Mouse (Mus musculus) urinary bladder, adult 18-20 months (tissue): Measurements from ENCODE around the gene Sema4f.

Experiments
- DNase-seq, 2 experiments: peaks; one replicate each; pipeline ENCODE4 v3.0.0; 2022; ENCODE audit warnings: low spot score in 2 of 2, mixed read lengths in 2 of 2

Gene Sema4f

DNA sequence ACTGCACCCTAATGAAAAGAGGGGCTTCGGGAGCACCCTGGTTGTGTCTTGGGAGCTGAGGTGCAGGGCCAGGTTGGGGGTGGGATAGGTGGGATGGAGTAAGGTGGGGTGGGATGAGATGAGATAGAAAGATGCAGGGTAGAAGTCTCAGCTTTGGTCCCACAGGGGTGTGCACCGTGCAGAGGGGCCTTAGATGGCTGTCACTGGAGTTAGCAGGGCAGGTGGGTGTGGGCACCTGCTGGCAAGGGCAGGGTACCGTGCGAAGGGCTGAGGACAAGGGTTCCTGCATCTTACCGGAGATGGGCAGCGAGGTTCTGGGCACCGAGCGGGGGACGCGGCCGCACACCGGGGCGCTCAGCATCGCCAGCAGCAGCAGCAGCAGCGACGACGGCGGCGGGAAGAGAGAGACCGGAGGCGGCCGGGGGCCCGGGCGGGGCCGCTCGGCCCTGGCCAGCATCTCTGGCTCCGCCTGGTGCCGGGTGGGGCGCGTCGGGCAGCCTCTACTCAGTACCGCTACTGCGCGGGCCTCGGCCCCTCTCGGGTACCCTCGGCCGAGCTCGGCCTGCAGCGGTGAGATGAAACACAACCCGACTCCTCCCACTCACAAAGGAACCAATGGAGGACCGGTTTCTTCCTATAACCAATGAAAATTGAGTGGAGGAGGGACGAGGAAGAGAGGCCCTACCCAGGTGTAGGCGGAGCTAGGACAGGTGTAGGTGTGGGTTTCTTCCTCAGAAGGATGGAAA, at the start of gene Sema4f:
TSS of gene Sema4f (minus strand) at position 603 of the 746 bp plus-strand sequence.
- DNase-seq = peak in 1 of 2 experiments; percentile 20

DNA sequence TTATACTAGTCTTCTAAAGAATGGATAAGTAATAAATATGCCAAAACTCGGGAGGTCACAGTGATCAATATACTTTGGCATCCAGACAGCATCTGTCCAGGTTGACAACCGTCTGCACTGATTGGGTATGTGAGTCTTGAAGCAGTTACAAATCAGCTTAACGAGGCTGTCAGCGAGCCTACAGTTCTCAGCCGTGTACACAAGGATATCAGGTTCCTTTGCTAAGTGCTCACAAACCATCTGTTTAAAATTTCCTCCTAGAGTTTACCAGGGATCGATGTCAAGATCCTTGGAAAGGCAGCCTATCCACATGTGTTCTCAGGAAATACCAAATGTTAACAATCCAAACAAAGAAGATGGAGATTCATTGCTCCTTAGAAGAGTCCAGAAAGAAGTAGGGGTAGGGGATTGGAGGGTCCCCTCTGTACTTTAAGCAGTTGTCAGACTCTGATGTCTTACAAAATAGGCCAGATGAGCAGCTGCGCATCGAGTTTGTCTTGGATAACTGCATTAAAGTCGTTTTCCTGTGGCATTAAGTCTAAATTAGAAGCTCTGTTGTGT, 47.9 kb upstream of the Sema4f start:
- DNase-seq = no peak

DNA sequence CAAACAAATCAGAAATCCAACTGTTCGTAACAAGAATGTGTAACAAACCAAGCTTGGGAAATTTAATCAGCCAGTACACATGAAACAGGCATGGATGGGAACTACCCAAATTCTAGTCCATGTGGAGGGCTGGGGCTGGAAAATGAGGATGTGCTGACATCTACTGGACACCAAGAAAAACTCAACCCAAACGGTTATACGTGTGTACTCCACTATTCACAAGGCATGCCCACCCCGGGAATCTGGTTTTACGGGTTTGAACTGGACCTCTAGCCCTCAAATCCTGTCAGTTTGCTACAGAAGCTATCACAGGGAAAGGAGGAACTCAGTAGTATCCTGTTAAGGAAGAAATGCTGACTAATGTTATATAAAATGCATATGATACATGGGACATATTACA, 31.5 kb upstream of the Sema4f start:
- peak; percentile 18 to 39 for DNase-seq

DNA sequence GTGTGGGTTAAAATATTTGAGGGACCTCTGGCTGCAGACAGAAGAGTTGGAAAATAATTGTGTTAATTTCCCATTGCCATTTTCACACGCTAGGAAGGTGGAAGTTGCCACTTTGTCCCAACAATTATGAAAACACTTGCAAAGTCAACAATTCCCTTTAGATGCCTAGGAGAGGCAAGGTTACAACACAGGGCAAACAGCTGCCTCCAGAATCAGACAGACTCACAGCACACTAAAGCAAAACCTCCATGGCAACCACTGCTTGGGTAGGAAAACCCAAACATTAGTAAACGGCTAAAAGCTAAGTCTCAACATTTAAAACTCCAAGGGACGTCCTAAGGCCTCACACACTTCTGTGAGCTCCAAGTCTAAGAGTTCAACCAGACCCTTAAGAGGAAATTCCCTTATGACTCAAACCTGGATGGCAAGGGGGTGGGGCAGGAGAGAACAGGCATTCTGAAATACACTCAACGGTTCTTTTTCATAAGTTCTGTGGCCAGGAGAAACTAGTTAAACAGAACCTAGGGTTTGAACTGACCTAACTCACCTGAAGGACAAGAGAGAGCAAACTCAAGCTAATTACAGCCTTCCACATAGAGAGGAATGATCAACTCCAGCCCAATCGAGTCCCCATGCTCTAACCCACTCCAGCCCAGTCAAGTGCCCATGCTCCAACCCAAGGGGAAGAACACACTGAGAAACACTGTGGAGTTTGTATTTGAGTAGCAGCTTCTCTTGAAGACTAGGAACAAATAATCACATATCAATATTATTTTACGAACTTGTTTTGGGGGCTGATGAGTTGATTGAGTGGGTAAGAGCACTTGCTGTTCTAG, 29.9 kb upstream of the Sema4f start:
- DNase-seq = no peak

GRCm38 (mm10) chr6:82961664-82962063, 22.1 kb upstream of the Sema4f start:
- no peak for DNase-seq

GRCm38 (mm10) chr6:82956553-82957251, 17.1 kb upstream of the Sema4f start:
- no peak for DNase-seq

- DNase-seq = no peak
Measured at GRCm38 (mm10) chr6:82946651-82947050, 7.1 kb upstream of the Sema4f start, which contains the start of gene M1ap. M1ap (plus strand) TSS chr6:82946902.

- no peak for DNase-seq
Measured at GRCm38 (mm10) chr6:82945750-82946149, 6.2 kb upstream of the Sema4f start.

- DNase-seq = no peak
Measured at GRCm38 (mm10) chr6:82940765-82941164, 1.2 kb upstream of the Sema4f start.

DNA sequence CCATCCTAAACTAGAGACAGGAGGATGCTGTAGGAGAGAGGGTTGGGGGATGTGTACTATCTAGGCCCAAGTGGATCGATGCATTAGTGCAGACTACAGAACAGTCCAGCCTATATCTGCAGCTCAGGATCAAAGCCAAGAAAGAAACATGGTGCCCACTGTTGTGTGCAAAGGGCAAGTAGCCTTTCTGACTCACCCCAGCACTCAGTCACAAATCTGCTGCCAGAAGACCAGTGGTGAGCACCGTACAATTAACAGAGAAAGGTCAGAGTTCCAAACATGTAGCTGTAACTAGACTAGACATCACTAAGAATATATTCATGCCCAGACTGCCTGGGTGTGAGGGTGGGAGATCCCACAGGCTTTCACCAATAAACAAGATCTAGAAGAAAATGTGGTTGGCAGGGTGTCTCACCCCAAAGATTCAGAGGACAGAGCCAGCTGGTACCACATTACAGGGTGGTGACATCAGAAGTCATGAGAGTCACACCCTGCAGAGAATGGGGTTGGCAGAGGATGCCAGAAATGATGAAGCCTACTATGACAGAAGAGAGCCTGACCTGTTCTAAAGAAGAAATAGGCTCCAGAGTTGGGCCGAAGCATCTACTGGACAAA, 4.8 kb downstream of the Sema4f start:
- DNase-seq = no peak

- DNase-seq = no peak
Measured at GRCm38 (mm10) chr6:82927617-82928016, 12.0 kb downstream of the Sema4f start.

- no peak for DNase-seq
Measured at GRCm38 (mm10) chr6:82926528-82926927, 13.0 kb downstream of the Sema4f start.

GRCm38 (mm10) chr6:82926106-82926505, 13.5 kb downstream of the Sema4f start:
- DNase-seq = no peak

DNA sequence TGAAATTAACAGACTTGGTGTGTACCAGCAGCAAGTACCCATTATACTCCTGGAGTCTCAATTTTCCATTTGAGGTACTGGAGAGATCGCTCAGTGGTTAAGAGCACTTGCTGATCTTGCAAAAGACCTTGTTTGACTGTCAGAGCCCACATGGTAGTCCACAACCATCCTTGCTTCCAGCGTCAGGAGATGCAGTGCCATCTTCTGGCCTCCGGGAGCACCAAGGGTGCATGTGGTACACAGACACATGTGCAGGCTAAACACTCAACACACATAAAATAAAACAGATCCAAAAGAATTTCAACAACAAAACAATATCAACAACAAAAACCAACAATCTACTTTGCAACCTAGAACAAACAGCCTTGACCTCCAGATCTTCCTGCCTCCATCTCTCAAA, 14.6 kb downstream of the Sema4f start:
- DNase-seq = no peak

DNA sequence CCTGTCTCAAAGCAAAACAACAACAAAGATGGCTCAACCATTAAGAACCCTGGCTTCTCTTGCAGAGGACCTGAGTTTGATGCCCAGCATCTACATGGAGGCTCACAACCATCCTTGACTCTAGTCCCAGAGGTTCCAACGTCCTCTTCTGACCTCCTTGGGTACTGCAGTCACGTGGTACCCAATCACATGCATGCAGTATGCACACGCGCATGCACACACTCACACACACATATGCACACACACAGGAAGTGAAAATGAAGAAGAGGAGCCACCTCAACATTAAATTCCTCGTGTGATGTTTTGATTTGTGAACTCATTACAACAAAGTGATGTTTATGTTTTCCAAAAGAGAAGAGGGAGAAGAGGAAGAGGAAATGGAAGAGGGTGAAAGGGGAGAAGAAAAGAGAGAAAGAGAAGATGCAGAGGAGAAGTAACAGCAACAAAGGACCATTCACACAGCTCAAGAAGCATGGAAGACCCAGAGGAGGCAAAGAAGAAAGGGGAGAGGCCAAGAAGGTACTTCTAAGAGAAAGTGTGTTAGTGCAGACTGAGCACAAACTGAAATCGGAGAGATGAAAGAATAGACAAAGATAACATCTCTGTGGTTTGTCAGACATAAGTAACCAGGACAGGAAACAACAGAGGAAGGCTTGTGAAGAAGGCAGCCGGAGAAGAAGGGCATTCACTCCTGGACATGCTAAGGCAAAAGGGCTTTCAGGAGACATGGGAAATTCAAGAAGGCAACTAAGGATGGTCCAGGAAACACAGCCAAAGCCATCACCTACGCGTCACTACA, 17.9 kb downstream of the Sema4f start:
- DNase-seq = no peak

DNA sequence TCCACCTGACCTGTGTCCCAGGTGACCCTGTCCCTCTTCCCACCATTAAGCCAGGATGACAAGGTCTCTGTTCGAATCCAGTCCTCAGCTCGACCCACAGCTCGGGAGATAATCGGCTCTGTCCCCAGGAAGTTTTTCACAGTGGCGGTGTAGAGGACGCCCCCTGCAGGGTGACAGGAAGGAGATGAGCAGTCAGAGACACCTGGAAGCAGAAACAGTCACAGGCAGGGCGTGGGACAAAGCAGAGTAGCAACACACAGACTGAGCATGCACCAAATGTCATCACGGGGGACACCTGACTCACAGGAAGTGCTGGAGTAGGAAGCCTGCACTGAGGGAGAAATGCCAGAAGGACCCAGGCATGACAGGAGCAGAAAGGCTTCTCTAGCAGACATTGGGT, 20.0 kb downstream of the Sema4f start:
- DNase-seq = no peak

GRCm38 (mm10) chr6:82918371-82918770, 21.2 kb downstream of the Sema4f start:
- DNase-seq = no peak

GRCm38 (mm10) chr6:82917778-82918129, 21.8 kb downstream of the Sema4f start:
- DNase-seq = peak in 1 of 2 experiments; percentile 31

DNA sequence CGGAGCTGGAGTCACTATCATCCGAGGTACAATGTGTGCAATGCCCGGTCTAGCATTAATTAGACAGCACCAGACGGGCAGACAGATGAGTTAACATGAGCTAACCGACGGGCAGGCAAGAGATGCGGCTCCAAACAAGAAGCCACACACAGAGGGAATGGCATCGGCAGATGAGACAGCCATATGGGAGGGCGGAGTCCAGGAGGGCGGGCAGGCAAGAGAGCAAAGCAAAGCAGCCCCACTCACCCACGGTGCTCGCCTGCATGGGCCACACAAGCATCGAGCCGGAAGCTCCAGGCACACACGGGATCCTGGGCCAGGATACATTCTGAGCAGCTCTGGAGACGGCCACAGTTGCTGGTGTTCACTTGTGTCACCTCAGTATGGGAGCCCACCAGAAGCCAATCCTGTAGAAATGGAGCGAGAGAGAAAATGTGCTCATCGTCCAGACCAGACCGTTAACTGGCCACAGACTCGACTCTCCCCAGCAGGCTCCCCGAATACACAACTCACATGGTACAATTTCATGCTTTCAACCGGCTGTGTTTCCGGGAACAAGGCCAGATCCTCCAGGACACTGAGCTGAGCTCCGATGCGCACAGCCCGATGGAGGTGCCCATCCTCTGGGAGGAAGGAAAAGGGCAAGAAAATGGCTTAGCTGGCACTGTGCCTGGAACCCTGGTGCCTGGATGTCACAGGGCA, 22.3 kb downstream of the Sema4f start:
- DNase-seq = no peak

GRCm38 (mm10) chr6:82916459-82916858, 23.1 kb downstream of the Sema4f start:
- no peak for DNase-seq
